Mouse (Mus musculus) mature B cell (primary cell): ENCODE results near the gene Hoxa3.

Experiments
- in situ Hi-C: fragments of 300-500 bp; cut with MboI; formaldehyde crosslinking; loops from 2 replicates; pipeline ENCODE4 v1.14.3; 2019

Gene Hoxa3

GRCm38 (mm10) chr6:52247766-52248637, 34.9 kb upstream of the Hoxa3 start:
- in situ Hi-C loops = loop anchor here (25.0 kb wide), 1 partner anchor 1436 kb away; no protein-coding TSS in a partner anchor

GRCm38 (mm10) chr6:52246916-52247315, 33.8 kb upstream of the Hoxa3 start:
- in situ Hi-C loops = loop anchor here (25.0 kb wide), 1 partner anchor 1435 kb away; no protein-coding TSS in a partner anchor

GRCm38 (mm10) chr6:52246403-52246803, 33.3 kb upstream of the Hoxa3 start:
- in situ Hi-C loops = loop anchor here (25.0 kb wide), 1 partner anchor 1434 kb away; no protein-coding TSS in a partner anchor

- in situ Hi-C loops = loop anchor here (25.0 kb wide), 1 partner anchor 1433 kb away; no protein-coding TSS in a partner anchor
Observed at GRCm38 (mm10) chr6:52245757-52246142, 32.6 kb upstream of the Hoxa3 start, which contains the start of gene Hoxa11. Gene Hoxa11 (minus strand): TSS chr6:52245810.

GRCm38 (mm10) chr6:52245040-52245756, 32.1 kb upstream of the Hoxa3 start:
- in situ Hi-C loops = loop anchor here (25.0 kb wide), 1 partner anchor 1433 kb away; no protein-coding TSS in a partner anchor

- in situ Hi-C loops = loop anchor here (25.0 kb wide), 1 partner anchor 1432 kb away; no protein-coding TSS in a partner anchor
Observed at GRCm38 (mm10) chr6:52244471-52245039, 31.4 kb upstream of the Hoxa3 start.

GRCm38 (mm10) chr6:52243681-52244121, 30.6 kb upstream of the Hoxa3 start:
- in situ Hi-C loops = loop anchor here (25.0 kb wide), 1 partner anchor 1431 kb away; no protein-coding TSS in a partner anchor

- in situ Hi-C loops = loop anchor here (25.0 kb wide), 1 partner anchor 1431 kb away; no protein-coding TSS in a partner anchor
Observed at GRCm38 (mm10) chr6:52242801-52243332, 29.7 kb upstream of the Hoxa3 start.

- in situ Hi-C loops = loop anchor here (25.0 kb wide), 1 partner anchor 1429 kb away; no protein-coding TSS in a partner anchor
Observed at GRCm38 (mm10) chr6:52241001-52241621, 28.0 kb upstream of the Hoxa3 start.

- in situ Hi-C loops = loop anchor here (25.0 kb wide), 1 partner anchor 1428 kb away; no protein-coding TSS in a partner anchor
Observed at GRCm38 (mm10) chr6:52240389-52241000, 27.4 kb upstream of the Hoxa3 start, which contains the start of gene Hoxa10. Gene Hoxa10 (minus strand): TSS chr6:52240854.

GRCm38 (mm10) chr6:52239625-52240388, 26.7 kb upstream of the Hoxa3 start:
- in situ Hi-C loops = loop anchor here (25.0 kb wide), 1 partner anchor 1428 kb away; no protein-coding TSS in a partner anchor

GRCm38 (mm10) chr6:52238976-52239375, 25.8 kb upstream of the Hoxa3 start:
- in situ Hi-C loops = loop anchor here (25.0 kb wide), 1 partner anchor 1427 kb away; no protein-coding TSS in a partner anchor

- in situ Hi-C loops = loop anchor here (25.0 kb wide), 1 partner anchor 1426 kb away; no protein-coding TSS in a partner anchor
Observed at GRCm38 (mm10) chr6:52238155-52238545, 25.0 kb upstream of the Hoxa3 start.

GRCm38 (mm10) chr6:52237346-52238154, 24.4 kb upstream of the Hoxa3 start:
- in situ Hi-C loops = loop anchor here (25.0 kb wide), 1 partner anchor 1425 kb away; no protein-coding TSS in a partner anchor

- in situ Hi-C loops = loop anchor here (25.0 kb wide), 1 partner anchor 1425 kb away; no protein-coding TSS in a partner anchor
Observed at GRCm38 (mm10) chr6:52236806-52237205, 23.7 kb upstream of the Hoxa3 start.

- in situ Hi-C loops = loop anchor here (25.0 kb wide), 1 partner anchor 1424 kb away; no protein-coding TSS in a partner anchor
Observed at GRCm38 (mm10) chr6:52235866-52236265, 22.7 kb upstream of the Hoxa3 start.

- in situ Hi-C loops = loop anchor here (25.0 kb wide), 1 partner anchor 1423 kb away; no protein-coding TSS in a partner anchor
Observed at GRCm38 (mm10) chr6:52235267-52235666, 22.1 kb upstream of the Hoxa3 start.
